Mouse (Mus musculus) 3134 (cell line): Measurements from ENCODE around the gene Exd1.

ENCODE experiments used
- DNase-seq: peaks from one replicate; pipeline ENCODE4 v3.0.0-alpha.2; 2011; ENCODE audit warnings: low spot score; ENCODE audit not compliant: insufficient read length; ENCODE audit errors: extremely low read depth

The Exd1 gene

GRCm38 (mm10) chr2:119476166-119476565, 71.3 kb downstream of the Exd1 start:
- DNase-seq: no peak
